Mouse (Mus musculus) c-Kit-positive CD71-positive TER-119-negative erythroid progenitor cells, embryonic 14.5 days (primary cell): ENCODE results near the gene Dnah17.

ENCODE experiments used
- DNase-seq: peaks from one replicate; pipeline ENCODE4 v3.0.0-alpha.2; 2013; ENCODE audit warnings: low read depth

Dnah17 gene

DNA sequence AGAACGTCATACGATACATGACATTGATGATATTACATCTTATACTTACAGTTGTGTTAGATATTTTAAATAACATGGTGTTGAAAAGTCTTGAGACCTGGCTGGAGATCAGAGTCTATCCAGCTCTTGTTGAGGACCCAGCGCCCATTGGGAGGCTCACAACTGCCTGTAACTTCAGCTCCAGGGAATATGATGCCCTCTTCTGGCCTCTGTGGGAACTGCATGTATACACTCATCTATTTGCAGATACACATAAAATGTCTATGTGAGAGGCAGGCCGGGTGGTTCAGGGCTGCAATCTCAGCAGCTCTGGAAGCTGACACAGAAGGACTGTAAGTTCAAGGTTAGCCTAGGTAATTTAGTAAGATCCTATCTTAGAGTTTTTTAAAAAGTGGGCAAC lies 112.1 kb downstream of the Dnah17 start:
- no peak for DNase-seq

- DNase-seq = no peak
These were observed 114.9 kb downstream of the Dnah17 start for GRCm38 (mm10) chr11:118015381-118016145.

DNA sequence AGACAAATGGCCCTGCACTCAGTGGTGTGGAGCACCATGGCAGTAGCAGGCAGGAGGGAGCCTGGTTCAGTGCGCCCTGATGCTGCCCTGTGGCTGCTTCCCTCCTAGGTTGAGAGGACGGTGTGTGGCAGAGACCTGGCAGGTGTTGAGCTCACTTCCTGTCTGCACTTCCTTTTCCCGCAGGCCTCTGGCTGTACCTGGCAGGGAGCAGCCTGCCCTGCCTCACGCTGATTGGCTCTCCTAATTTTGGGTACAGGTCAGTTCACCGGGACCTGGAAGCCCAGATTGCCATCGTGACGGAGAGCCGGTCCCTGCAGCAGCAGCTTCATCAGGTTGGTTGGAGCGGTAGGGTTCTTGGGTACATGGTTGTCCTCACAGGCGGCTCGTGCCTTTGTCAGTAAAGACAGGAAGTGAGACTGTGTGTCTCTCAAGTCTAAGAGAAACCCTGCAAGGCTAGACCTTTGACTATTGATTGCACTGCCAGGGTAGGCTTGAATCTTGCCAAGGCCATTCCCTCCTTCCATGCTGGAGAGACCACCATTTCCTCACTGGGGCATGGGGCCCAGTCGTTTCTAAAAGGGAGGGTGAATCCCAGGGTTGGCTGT lies 115.9 kb downstream of the Dnah17 start:
- no peak for DNase-seq

DNA sequence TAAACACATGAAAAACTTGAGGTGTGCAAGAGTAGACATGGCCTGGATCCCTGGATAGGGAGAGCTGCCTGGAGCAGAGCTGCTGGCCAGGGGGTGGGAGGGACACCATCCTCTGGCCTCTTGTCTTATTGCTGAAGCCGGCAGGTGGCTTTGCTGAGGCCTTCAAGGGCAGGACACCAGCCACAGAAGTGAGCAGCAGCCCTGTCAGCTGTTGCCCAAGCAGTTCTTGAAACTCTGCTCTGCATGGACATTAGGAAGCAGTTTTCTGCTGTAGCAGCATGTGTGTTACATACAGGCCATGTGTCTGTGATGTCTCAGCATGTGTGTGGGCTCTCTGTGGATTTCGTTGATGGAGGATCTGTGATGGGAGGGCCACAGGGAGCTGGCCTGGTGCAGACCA lies 117.1 kb downstream of the Dnah17 start:
- no peak for DNase-seq

DNA sequence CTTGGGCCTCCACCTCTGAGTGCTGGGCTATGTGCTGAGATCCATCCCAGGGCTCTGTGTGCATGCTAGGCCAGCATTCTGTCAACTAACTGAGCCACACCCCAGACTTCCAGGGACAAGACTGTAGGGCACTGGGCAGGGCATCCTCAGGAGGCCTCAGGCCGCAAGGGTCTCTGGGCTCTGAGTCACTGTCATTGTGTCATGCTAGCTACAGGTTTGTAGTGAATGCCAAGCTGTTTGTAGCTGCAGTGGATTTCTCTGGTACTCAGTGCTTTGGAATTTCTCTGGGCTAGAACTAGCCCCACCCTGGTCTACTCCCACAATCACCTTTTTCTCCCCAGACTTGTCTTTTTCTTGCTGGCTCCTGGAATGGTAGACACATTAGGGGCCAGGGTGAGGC lies 117.8 kb downstream of the Dnah17 start:
- no peak for DNase-seq

DNA sequence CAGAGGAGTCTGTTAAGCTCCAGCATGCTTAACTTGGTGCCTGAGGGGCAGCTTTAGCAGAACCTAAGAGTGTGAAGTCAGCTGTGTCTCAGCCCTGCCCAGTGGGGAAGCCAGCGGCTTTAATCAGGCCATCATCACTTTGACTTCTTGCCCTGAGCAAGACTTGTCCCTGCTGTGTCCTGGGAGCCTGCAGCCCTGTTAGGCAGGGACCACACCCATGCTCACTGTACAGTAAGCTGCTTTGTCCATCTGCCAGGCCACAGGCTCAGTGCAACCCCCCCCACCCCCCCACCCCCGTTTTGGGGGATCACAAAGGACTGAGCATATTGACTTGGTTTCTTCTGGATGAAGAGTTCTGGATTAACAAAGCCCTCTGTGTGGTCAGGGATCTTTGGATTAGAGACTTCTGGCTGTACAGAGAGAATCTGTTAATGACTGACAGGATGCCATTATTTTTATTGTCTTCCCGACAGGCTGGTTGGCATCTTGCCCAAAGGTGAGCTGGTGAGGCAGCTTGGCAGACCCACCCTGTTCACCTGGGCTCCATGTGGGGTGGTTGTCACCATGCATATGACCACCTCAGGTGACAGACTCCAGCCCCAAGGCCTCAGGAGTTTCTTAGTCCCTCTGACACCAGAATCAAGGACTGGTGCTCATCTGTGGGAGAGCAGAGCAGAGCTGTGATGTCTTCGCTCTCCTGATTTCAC lies 120.4 kb downstream of the Dnah17 start:
- DNase-seq = no peak

DNA sequence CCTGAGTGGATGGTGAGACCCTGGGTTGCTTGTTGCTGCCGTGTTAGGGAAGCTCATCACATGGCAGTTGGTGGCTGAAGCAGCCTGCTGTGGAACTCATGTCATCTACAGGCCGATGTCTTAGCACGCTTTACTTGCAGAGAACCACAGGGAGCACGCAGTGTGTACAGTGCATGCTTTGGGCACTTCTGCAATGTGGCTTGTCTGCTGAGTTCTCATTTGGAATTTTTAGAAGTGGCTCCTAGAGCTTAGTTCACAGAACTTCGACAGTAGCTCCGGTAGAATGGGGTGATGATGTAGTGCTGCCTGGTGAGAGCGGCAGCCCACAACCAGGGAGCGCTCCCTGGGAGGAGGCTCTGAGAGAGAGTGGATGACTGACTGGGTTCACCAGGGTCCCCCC lies 121.6 kb downstream of the Dnah17 start:
- DNase-seq = no peak

DNA sequence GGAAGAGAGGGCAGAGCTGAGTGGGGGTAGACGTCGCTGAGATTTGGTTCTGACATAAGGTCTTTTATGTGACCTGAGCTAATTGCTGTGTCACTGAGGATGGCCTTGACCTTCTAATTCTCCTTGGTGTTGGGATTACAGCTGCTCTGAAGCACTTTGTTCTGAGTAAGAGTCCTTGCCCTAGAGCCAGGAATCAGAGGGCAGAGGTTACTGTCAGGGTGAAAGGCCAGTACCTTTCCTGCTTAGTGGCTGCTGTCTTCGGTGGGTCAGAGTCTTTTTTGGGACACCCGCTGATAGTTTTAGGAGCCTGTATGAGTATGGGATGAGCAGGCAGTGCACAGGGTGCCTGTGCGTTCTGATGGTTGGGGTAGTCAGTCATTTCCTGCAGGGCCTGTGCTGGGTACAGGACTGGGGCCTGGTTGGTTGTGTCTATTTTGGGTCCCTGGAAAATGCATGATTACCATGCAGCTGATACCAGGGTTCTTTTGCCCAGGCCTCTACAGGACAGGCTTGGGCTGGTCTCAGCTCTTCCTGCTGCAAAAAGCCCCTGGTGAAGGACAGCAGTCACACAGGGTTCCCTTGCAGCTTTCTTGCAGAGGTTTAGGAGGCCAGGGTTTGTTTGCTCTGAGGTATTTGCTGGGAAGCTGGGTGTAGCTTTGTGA lies 122.2 kb downstream of the Dnah17 start:
- no peak for DNase-seq

GRCm38 (mm10) chr11:118007460-118008143 lies 122.8 kb downstream of the Dnah17 start:
- DNase-seq = no peak

DNA sequence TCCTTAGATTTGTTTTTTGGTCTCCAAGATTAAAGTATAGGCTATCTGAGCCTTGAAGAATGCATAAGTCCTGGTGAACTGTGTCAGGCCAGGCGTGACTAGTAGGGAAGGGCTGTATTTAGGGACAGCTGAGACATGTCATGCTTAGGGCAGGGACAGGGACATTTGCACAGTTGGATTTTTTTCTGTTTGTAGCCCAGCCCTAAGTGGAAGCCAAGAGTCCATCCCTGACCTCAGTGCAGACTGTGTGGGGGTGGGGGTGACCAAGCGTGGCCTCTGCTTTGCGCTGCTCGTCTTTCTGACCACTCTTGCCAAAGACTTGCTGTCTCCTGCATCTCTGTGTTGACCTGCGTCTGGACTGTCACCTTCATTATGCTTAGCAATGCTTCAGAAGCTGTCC lies 126.2 kb downstream of the Dnah17 start:
- no peak for DNase-seq

- no peak for DNase-seq
These were observed 126.7 kb downstream of the Dnah17 start for GRCm38 (mm10) chr11:118003718-118004117.

GRCm38 (mm10) chr11:118003176-118003575 lies 127.3 kb downstream of the Dnah17 start:
- DNase-seq = no peak

GRCm38 (mm10) chr11:118000565-118001215 lies 129.7 kb downstream of the Dnah17 start:
- peak; percentile 86 for DNase-seq

DNA sequence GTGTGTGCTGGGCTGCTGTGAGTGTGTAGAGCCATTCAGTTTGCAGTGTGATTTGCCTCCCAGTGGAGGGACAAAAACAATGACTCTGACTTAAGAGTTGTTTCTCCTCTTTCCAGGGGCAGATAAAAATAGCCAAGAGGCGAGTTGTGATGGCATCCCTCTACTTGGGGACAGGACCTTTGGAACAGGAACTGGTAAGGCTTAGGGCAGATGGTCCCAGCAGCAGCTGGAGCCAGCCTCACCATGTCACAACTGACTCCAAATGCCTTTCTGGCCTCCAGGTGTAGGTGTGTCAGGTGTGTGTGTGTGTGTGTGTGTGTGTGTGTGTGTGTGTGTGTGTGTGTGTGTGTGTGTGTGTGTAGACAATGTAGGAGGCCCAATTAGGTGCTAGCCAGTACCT lies 130.4 kb downstream of the Dnah17 start:
- no peak for DNase-seq

DNA sequence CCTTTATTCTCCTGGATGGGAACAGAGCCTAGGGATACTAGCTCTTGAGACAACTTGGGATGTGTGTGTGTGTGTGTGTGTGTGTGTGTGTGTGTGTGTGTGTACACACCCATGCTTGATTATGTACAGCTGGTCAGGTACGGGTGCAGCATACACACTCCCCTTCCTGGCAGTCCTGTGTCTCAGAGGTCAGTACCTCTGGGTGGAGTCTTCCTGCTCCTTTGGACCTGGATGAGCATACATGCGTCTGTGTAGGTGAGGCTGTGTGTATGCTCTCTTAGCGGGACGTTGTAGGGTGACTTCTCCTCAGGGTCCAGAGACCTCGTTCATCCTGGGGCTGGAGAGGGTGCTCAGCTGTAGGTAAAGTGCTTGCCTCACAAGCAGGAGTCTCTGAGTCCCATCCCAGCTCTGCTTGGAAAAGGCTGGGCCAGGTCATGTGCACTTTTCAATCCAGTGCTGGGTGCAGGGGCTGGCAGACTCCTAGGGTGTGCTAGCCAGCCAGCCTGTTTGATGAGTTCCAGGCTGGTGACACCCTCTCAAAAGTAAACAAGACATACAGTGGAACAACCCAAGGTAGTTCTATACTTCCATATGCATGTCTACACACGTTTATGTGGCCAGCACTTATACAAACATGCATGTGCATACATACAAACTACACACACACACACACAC lies 131.0 kb downstream of the Dnah17 start:
- DNase-seq = no peak

GRCm38 (mm10) chr11:117998356-117998755 lies 132.1 kb downstream of the Dnah17 start:
- DNase-seq = no peak

GRCm38 (mm10) chr11:117997085-117997484 lies 133.3 kb downstream of the Dnah17 start:
- DNase-seq = no peak

DNA sequence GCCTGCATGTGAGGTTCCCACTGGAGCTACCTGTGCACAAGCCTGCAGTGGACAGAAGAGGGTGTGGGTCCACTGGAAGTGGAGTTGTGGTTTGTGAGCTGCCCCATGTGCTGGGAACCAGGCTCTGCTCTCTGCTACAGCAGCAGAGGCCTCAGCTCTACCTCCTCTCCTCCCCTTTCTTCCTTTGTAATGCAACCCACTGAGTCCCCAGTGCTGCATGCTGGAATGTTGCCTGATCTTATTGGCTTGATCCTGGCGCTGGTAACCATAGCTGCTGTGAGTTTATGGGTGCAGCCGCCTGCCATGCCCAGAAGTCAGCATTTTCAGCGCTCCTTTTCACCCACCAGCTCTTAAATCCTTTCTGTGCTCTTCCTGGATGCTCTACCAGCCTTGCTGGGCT lies 134.4 kb downstream of the Dnah17 start:
- no peak for DNase-seq

GRCm38 (mm10) chr11:117995661-117996060 lies 134.8 kb downstream of the Dnah17 start:
- no peak for DNase-seq

DNA sequence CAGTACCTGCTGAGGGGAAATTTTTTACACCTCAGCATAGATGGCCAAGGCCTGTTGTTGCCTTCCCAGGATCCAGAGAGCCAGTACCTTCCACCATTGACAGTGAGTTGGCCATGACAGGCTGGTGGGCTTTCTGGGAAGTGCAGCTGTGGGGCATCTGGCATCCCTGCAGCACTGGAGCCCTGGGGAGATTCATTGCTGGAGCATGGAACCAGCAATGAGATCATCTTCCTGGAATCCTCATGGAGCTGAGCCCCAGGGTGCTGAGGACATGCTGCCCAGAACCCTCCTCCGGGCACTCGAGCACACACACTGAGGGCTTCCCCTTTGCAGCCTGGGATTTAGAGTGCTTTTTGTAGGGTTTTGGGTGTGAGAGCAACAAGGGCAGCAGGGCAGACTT lies 135.2 kb downstream of the Dnah17 start:
- DNase-seq = no peak
